Mouse (Mus musculus): Measurements from ENCODE around the gene Ankrd33.

Gene Ankrd33

GRCm38 (mm10) chr15:101125561-101125960, 10.0 kb downstream of the Ankrd33 start:
- no peak for DNase-seq (ENCODE audit: inconsistent ontology term)

- DNase-seq (ENCODE audit: inconsistent ontology term), result no peak
Observed at GRCm38 (mm10) chr15:101126876-101127544, 11.5 kb downstream of the Ankrd33 start.

- no peak for DNase-seq (ENCODE audit: inconsistent ontology term)
Observed at GRCm38 (mm10) chr15:101128181-101129089, 12.9 kb downstream of the Ankrd33 start, which contains the start of gene Acvrl1. Gene Acvrl1 (plus strand): TSS chr15:101128522.

GRCm38 (mm10) chr15:101129412-101129811, 13.9 kb downstream of the Ankrd33 start:
- DNase-seq (ENCODE audit: inconsistent ontology term), result no peak

GRCm38 (mm10) chr15:101131498-101131897, 15.9 kb downstream of the Ankrd33 start:
- no peak for DNase-seq (ENCODE audit: inconsistent ontology term)

GRCm38 (mm10) chr15:101132041-101132440, 16.5 kb downstream of the Ankrd33 start:
- no peak for DNase-seq (ENCODE audit: inconsistent ontology term)

- DNase-seq (ENCODE audit: inconsistent ontology term), result no peak
Observed at GRCm38 (mm10) chr15:101132761-101133160, 17.2 kb downstream of the Ankrd33 start.

GRCm38 (mm10) chr15:101133993-101134704, 18.6 kb downstream of the Ankrd33 start:
- no peak for DNase-seq (ENCODE audit: inconsistent ontology term)

GRCm38 (mm10) chr15:101135405-101135804, 19.9 kb downstream of the Ankrd33 start:
- no peak for DNase-seq (ENCODE audit: inconsistent ontology term)

- no peak for DNase-seq (ENCODE audit: inconsistent ontology term)
Observed at GRCm38 (mm10) chr15:101137455-101137854, 21.9 kb downstream of the Ankrd33 start.

- DNase-seq (ENCODE audit: inconsistent ontology term), result no peak
Observed at GRCm38 (mm10) chr15:101138675-101139074, 23.1 kb downstream of the Ankrd33 start.

GRCm38 (mm10) chr15:101139885-101140284, 24.3 kb downstream of the Ankrd33 start:
- DNase-seq (ENCODE audit: inconsistent ontology term), result no peak

GRCm38 (mm10) chr15:101140587-101140986, 25.0 kb downstream of the Ankrd33 start:
- DNase-seq (ENCODE audit: inconsistent ontology term), result no peak

GRCm38 (mm10) chr15:101141061-101141541, 25.5 kb downstream of the Ankrd33 start:
- peak; percentile 61 for DNase-seq (ENCODE audit: inconsistent ontology term)

- DNase-seq (ENCODE audit: inconsistent ontology term), result no peak
Observed at GRCm38 (mm10) chr15:101142672-101143071, 27.1 kb downstream of the Ankrd33 start.

GRCm38 (mm10) chr15:101143494-101143893, 27.9 kb downstream of the Ankrd33 start:
- DNase-seq (ENCODE audit: inconsistent ontology term), result peak; percentile 76

- no peak for DNase-seq (ENCODE audit: inconsistent ontology term)
Observed at GRCm38 (mm10) chr15:101144176-101144575, 28.6 kb downstream of the Ankrd33 start.

GRCm38 (mm10) chr15:101144779-101145178, 29.2 kb downstream of the Ankrd33 start:
- no peak for DNase-seq (ENCODE audit: inconsistent ontology term)

- DNase-seq (ENCODE audit: inconsistent ontology term), result peak; percentile 81
Observed at GRCm38 (mm10) chr15:101145424-101146099, 30.0 kb downstream of the Ankrd33 start.

- DNase-seq (ENCODE audit: inconsistent ontology term), result no peak
Observed at GRCm38 (mm10) chr15:101146100-101146965, 30.8 kb downstream of the Ankrd33 start.

Measured in Muller cell, postnatal 12 days (primary cell).